Mouse (Mus musculus): ENCODE data around the gene R3hdm4. TPM values are rescaled to one million over a fixed set of nuclear protein-coding genes. Genes with fewer than 3 reads are reported as not detected.

The R3hdm4 gene
- total RNA-seq, 2 experiments from 2014 or later = 75.3 to 78.2 TPM

GRCm38 (mm10) chr10:79942988-79943387 is 22.0 kb upstream of the R3hdm4 start:
- DNase-seq = no peak

DNA sequence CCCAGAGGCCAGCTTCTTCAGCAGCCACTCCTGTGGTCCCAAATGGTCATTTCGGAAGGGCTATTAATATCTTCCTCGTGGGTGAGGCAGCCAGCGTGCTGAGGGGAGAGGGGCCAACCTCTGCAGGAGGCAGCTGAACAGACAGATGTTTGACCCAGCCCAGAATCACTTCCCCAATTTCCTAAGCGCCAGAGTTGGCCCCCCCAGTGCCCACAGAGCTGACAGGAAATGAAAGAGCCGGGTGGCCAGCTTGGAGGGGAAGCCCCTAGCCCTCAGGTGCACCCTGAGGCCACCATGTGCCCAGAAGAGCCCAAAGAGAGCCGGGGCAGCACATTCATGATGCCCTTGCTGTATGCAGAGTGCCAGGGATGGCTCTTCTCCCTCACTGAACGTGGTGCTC is 19.7 kb upstream of the R3hdm4 start:
- DNase-seq = peak in 1 of 2 experiments; percentile 79

GRCm38 (mm10) chr10:79937775-79938526 is 16.9 kb upstream of the R3hdm4 start:
- no peak for DNase-seq

DNA sequence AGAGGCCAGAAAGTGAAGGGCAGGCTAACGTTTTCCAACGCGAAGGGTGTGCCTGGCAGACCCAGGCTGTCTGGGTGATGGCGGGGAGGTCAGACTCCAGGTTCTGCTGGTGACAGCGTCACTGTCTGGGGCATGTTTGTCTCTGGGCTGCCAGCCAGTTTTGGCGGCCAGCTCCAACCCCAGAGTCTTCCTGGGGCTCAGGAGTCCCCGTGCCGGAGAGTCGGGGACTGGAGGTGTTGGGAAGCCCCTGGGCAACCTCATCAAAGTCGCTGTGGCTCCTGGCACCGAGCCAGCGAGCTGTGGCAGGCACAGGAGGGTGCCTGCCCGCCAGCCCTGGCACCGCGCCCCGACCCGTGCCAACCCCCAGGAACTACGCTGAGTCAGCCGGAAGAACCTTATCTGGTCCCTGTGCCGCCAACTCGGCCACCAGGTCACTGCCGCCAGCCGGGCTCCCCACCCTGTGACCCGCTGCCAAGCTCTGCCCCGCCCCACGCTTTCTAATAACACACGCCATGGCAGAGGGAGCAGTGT is 16.0 kb upstream of the R3hdm4 start:
- DNase-seq = peak; percentile 85 to 90

- DNase-seq = no peak
Observed at GRCm38 (mm10) chr10:79936284-79936910, 15.4 kb upstream of the R3hdm4 start.

DNA sequence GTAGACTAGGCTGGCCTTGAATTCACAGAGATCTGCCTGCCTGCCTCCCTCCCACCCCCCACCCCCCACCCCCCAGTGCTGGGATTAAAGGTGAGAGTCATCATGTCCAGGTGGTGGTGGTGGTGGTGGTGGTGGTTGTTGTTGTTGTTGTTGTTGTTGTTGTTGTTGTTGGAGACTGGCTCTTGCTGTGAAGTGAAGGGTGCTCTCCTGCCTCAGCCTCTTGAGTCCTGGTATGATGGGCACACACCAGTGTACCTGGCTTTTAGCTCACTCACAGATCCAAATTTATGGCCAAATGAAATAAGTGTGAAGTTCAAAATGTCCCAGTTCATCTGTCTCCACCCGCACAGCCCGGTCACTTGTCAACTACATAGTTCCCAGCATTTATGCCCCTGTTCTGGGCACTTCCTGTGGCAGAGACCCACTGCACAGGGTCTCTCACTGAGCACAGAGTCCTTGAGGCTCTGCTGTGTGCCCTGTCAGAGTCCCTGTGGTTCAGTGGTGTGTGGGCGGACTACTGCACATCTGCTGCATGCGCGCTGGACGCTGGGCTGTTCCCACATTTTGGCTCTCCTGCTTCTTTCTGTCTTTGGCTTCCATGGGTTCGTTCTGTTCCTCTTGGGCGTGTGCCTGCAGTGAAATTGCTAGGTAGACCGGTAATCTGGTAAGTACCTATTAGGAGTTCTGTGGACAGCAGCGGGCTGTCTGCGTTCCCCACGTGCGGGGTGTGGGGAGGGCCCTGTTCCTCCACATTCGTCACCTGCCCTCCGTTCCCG is 14.0 kb upstream of the R3hdm4 start:
- DNase-seq = peak; percentile 38 to 40

DNA sequence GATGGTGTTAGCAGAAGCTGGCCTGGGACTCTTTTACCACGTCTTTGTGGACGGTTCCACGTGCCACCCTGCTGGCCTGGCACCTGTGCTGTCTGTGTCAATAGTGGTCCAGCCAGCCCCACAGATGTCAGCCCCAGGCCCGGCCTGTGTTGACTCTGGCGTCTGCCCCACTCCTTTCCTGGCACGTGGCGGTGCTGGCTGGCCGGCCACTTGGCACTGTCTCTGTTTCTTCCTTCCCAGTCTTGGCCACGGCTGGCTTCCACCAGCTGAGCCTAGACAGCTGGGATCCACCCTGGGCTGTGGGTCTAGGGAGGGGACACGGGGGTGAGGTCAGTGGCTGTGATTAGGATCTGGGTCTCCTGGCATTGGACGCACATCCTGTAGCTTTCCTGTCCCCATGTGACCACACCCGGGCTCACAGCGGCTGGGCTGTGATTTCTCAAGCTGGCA is 13.3 kb upstream of the R3hdm4 start:
- peak; percentile 93 to 95 for DNase-seq

DNA sequence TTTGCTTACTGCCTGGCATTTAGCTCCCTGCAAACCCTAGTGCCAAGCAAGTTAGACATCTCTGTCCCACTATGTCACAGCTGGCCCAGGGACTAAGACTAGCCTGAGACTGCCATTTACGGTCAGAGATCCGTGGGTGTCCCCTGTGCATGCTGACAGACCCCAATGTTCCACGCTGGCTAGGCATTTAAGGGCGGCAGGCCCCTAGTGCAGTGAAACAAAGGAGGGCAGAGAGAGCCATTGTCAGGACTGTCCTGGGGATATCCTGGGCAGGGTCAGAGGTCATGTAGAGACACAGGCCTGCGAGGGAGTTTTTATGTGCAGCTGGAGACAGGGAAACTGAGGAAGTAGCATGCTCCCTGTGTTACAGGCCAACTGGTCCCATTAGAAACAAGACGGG is 12.9 kb upstream of the R3hdm4 start:
- DNase-seq = no peak

DNA sequence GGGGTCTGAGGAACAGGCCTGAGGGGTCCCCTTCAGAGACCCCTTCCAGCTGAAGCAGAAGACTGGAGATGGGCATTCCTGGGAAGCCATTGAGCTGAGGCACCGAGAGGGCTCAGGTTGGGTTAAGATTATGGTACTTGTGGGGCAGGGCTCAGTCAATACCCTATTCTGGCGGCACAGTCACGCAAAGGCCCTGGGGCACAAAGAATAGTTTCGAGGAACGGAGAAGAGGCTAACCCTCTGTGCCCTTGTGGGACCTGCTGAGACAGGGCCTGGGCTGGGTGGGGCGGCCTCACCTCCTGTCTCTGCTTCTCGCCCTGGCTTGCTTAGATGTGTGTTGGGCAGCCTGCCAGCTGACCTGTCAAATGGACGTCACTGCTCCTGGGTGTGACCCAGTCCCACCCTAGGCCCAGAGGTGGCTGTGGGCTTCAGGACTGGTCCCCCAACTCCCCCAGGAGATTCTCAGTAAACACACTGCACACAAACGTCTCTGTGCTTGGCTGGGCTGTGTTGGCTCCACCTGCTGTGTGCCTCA is 12.2 kb upstream of the R3hdm4 start:
- DNase-seq = peak; percentile 35 to 36

GRCm38 (mm10) chr10:79932736-79933135 is 11.7 kb upstream of the R3hdm4 start:
- peak; percentile 76 to 86 for DNase-seq

GRCm38 (mm10) chr10:79931797-79932196 is 10.8 kb upstream of the R3hdm4 start:
- DNase-seq = no peak

GRCm38 (mm10) chr10:79930826-79931186 is 9.8 kb upstream of the R3hdm4 start:
- DNase-seq = no peak

DNA sequence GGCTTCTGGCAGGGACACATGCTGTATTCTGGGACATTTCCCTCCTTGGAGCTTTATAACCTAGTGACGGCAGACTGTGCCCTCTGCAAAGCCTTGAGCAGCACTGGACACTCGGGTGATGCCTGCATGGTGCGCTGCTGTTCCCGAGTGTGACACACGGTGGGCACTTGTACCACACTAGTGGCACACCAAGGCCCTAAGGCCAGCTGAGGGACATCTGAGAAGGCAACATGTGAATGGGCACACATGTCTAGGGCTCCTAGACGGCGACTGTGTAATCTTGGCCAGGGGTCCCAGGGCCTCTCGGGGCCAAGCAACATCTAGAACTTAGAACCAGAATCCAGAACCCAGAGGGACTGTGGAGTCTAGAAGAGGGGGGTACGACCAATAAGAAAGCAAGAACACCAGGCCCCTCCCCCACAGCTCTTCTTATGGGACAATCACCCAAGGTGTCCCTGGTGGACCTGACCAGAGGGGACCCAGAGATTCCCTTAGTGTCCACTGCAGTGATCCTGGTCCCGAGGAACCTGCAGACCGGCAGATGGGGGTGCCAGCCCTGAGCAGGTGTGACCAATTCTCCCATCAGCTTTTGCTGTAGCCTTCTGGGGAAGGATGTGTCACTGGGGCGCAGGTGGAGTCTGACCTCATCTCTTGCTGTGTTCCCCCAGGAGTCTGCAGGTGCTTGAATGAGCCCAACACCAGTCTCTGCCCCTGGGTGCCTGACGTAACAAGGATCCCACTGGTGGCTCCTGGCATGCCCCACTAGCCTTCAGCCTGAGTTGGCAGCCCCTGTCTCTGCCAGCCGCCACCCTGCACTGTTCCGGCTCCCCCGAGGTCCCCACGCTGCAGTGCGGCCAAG is 9.2 kb upstream of the R3hdm4 start:
- DNase-seq = peak in 1 of 2 experiments; percentile 13

DNA sequence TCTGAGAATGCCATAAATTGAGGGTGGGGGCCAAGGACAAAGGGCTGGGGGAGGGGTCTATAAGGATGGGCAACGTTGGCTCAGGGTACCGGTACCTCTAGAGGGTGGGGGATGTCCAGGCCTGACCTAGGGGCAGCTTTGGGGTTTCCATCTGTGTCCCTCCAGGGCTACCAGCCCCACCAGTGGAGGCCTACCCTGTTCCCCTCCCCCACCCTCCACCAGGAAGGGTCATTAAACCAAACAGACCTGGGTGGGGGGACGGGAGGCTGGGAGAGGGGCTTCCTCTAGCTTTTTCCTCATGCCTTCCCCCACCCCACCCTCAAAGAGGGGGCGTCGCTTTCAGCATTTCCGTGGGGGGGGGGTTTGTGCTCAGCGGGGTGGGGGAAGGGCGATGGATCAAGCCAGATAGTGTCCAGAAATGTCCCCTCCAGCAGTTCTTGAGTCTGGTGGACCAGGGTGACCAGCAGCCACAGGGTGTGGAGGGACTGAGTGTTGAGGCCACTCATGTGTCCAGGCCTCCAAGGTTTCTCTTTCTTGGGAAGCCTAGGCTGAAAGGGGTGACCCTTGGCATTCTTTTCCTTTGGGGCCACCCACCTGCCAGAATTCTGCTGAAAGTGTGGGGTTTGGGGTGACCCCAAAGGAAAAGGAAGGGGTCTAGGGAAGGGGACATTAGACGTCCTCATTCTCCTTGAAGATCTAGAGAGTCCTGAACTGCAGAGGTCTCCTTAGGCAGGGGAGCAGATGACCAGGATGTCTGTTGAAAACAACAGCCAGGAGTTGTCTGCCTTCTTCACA is 8.1 kb upstream of the R3hdm4 start:
- DNase-seq = no peak

DNA sequence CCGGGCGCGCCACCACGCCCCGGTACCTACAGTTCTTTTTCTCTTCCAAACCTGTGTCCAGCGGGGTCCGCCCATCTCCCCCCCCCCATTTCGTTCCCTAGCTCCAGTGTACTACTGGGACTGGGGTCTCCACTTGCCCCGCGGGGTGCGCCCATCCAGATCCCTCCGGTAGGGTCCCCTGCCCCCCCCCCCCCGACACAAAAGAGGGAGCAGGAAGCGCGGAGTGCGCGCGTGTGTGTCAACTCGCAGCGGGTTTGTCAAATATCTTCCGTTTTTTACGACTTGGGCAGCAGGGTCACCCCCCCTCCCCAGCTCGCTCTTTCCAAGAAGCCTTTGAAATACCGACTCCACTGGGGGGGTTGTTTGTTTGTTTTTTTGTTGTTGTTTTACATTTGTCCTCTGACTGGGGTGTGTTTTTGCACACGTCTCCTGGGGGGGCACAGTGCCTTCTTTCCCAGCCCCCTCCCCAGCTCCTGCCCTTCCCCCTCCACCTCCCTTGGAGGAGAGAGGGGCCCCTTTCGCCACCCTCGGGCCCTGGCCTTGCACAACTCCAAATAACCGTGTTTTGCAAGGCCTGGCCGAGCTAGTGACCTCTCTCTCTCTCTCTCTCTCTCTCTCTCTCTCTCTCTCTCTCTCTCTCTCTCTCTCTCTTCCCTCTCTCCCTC is 7.2 kb upstream of the R3hdm4 start:
- peak; percentile 35 to 36 for DNase-seq

GRCm38 (mm10) chr10:79927324-79928029 is 6.5 kb upstream of the R3hdm4 start:
- peak; percentile 52 to 76 for DNase-seq

DNA sequence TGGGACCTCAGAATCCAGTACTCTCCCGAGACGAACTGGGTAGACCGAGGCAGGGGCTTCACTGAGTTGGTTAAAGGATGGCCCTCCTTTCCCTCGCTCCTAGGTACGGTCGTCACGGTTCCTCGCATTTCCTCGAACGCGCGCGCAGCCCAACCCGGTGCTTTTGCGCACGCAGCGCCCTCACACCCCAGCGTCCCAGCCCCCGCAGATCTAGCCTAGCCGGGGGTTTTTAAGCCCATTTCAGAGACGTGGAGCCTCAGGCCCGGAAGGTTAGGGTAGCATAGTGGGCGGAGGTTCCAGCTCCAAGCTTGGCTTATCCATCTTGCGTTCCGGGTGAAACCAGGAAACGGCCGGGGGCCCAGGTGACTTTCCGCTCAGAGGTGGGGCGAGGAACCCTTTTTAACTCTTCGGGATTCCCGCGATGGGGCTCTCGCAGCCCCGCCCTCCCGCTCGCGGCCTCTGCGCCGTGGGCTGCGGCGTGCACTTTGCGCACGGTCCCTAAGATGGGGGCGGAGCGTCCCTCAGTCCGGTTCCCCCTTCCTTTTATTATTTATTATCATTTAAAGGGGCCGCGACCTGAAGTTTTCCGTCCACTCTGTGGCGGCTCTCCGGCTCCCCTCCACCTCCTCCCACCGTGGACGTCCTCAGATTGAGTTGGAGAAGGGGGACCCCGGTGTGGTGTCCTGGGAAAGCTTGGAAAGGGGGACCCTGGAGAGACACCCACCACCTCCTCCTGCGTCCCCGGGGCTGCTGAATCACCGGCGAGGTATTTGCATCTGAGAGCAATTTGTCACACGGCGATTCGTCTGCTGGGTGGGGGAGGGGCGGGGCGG is 5.7 kb upstream of the R3hdm4 start, which contains the start of gene Arid3a:
Arid3a (plus strand) TSS at position 553 of the 833 bp plus-strand sequence.
- DNase-seq = peak; percentile 92 to 93

DNA sequence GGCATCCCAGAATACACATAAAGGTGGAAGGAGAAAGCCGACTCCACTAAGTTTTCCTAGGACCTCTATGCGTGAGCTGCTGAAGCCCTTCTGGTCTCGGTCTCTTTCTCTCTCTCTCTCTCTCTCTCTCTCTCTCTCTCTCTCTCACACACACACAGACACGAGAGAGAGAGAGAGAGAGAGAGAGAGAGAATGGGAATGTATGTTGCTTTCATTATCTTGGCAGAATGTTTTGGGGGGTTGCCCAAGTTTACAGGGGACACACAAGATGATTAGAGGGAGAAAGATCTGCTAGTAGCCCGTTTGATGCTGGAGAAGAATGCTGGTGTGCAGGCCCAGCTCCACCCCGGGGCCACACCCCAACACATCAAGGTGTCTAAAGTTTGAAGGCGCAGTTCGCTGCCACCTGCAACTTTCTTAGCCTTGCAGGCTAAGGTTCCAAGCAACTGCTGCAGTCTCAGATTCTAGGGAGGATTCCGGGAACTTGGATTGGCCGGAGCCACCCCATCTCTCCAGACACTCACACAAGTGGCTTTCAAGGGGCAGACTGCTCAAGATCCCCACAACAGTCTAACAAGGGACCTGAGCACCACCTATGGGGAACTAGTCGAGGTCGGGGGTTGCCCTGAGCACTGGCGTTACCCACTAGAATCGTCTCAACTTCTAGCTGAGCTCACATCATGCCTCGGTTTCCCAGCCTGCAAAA is 4.9 kb upstream of the R3hdm4 start:
- DNase-seq = peak in 1 of 2 experiments; percentile 66
